In the genomic region with DNA sequence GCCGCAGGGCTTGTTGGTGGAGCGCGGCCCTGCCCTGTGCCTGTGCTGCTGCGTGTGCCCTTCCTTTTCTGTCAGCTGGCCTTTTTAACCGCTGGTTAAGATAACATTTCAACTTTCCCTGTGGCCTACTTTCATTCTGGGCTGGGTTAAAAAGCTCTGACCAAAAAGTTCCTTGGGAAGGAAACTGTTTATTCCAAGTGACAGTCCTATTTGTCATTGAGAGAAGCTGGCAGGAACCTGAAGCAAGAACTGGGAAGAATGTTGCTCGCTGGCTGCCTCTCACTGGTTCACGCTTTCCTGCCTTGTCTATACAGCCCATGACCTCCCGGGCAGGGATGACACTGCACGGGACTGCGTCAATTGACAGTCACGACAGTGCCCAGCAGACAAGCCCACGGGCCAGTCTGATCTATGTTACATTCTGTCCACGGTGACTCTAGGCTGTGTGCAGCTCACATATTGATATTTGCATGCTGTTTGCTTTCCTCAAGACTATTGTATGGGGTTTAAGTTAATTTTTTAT, we compare ENCODE assay signal across 13 mouse cellular contexts.
"Had no signal": no experiment of that assay in that cellular context is flagged by ENCODE, and none has a peak within 500 bp of the region (broad histone marks: within the 10 kb centered on the region; RNA-seq: fewer than 3 reads in every experiment).

No protein-coding gene starts in this region.

- DNase-seq: kidney, adult 11 months; kidney, postnatal 25 days; liver; midbrain, embryonic 14.5 days; thymus, adult 18-20 months; thymus, postnatal 4 days had no signal

- H3K4me1 ChIP-seq: intestine, embryonic 15.5 days; limb, embryonic 10.5 days; limb, embryonic 13.5 days; liver, embryonic 12.5 days; liver, embryonic 15.5 days had no signal

- ATAC-seq: hindbrain, embryonic 16.5 days; intestine, embryonic 15.5 days; liver, embryonic 12.5 days had no signal

- H3K27me3 ChIP-seq: intestine, embryonic 15.5 days; limb, embryonic 13.5 days; liver, embryonic 12.5 days; liver, embryonic 15.5 days had no signal

- H3K9ac ChIP-seq: intestine, embryonic 15.5 days; limb, embryonic 13.5 days; liver, embryonic 12.5 days; liver, embryonic 15.5 days had no signal

- H3K4me2 ChIP-seq: intestine, embryonic 15.5 days; limb, embryonic 13.5 days; liver, embryonic 12.5 days; liver, embryonic 15.5 days; midbrain, embryonic 11.5 days had no signal

- H3K9me3 ChIP-seq: intestine, embryonic 15.5 days; limb, embryonic 10.5 days; limb, embryonic 13.5 days; liver, embryonic 12.5 days; liver, embryonic 15.5 days had no signal

- H3K27ac ChIP-seq: intestine, embryonic 15.5 days; limb, embryonic 10.5 days; limb, embryonic 13.5 days; liver, embryonic 12.5 days; liver, embryonic 15.5 days had no signal

- H3K4me3 ChIP-seq: intestine, embryonic 15.5 days; limb, embryonic 10.5 days; limb, embryonic 13.5 days; liver, embryonic 12.5 days; liver, embryonic 15.5 days had no signal
